ENCODE assay signal across 9 mouse cellular contexts in the genomic region with DNA sequence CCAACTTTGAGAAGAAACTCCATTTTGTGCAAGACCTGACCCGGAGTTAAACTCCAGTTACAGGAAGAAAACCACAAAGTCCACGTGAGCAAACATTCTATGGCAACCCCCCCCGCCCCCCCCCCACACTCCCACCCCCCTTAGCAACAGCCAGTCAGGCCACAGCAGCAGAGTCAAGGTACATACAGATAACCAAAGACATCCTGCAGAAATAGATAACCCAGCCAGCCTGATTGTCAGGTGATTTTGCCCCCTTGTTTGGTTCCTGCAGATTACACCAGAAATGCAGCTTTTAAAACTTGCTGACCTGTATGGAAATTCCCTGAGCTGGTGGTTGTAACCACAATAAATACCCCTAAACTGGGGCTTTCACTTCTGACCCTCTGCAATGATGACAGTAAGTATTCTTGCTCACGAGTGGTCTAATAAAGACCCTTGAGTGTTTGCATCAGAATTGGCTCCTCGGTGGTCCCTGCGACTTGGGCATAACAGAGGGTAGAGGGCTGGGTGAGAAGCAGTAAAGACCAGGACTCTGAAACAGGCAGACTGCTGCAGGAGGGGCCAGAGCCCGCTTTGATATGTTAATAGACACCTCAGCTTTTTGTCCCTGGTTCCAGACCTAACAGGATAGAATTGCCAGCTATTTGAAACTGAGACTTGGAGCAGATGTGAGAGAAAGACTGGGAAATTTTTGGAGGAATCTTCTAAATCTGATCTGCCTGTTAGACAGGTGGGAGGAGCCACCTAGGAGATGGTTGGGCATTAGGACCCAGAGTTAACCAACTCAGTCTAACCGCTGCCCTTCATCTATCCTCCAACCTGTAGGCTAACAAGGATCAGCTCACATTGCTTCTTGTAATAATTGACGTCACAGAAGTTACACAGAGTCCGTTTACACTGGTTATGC. TPM values are rescaled to one million over a fixed set of nuclear protein-coding genes. Genes with fewer than 3 reads are reported as not detected.
DNase-seq lines count a peak whose midpoint lies in the region; ATAC-seq and TF ChIP-seq lines count a peak whose summit lies in the region.
"Had no signal": no experiment of that assay in that cellular context is flagged by ENCODE, and none has a peak within 500 bp of the region (broad histone marks: within the 10 kb centered on the region; RNA-seq: fewer than 3 reads in every experiment).

No protein-coding gene starts in this region.

- 16% methylated on average over 10 of the region's 10 CpGs for WGBS in cerebellum, adult 2 months
- WGBS in forebrain, embryonic 13.5 days, result 9% methylated on average over 10 of the region's 10 CpGs
- 10% methylated on average over 10 of the region's 10 CpGs for WGBS in intestine, embryonic 16.5 days
- WGBS in lung, embryonic 16.5 days, result 12% methylated on average over 10 of the region's 10 CpGs

- no peak overlapping the region for H3K9ac ChIP-seq in forebrain, embryonic 13.5 days
- 0 out of 2 replicates have a peak overlapping the region, but pooled peaks have one; percentile 8 for H3K9ac ChIP-seq in intestine, embryonic 16.5 days (ENCODE audit: low read depth, low read length)
- H3K9ac ChIP-seq in lung, embryonic 16.5 days (ENCODE audit: low read length), result no peak overlapping the region

- no peak for TF ChIP-seq CTCF in cerebellum, adult 2 months (IDR thresholded peaks at IDR 0.05; ENCODE audit: borderline replicate concordance, insufficient read depth, low read depth, low read length)

- DNase-seq in cerebellum, adult 2 months, result peak in 1 of 2 experiments; percentile 8
- no peak for DNase-seq in cerebellum, adult 11-12 months
- DNase-seq in WW6 (ENCODE audit: low read depth, low spot score) (peak; percentile 47), MN1 (ENCODE audit: low spot score) (no peak)
- peak; percentile 12 for DNase-seq in spleen, adult 12 weeks (ENCODE audit: low spot score)

- H3K4me2 ChIP-seq in forebrain, embryonic 13.5 days, result peak overlapping the region; percentile 48
- H3K4me2 ChIP-seq in intestine, embryonic 16.5 days (ENCODE audit: low read depth, low read length), result peak overlapping the region; percentile 44
- peak overlapping the region; percentile 51 for H3K4me2 ChIP-seq in lung, embryonic 16.5 days (ENCODE audit: low read depth, low read length)

- H3K9me3 ChIP-seq in forebrain, embryonic 13.5 days (replicated peaks), result no peaks in the 10 kb centered on the region
- H3K9me3 ChIP-seq in intestine, embryonic 16.5 days (ENCODE audit: control insufficient read depth, low read length), result no peaks in the 10 kb centered on the region
- H3K9me3 ChIP-seq in lung, embryonic 16.5 days (ENCODE audit: control insufficient read depth, low read length), result no peaks in the 10 kb centered on the region

- no peak overlapping the region for H3K27ac ChIP-seq in cerebellum, adult 2 months (ENCODE audit: insufficient read depth, low read length)
- no peak overlapping the region for H3K27ac ChIP-seq in forebrain, embryonic 13.5 days
- peak overlapping the region; percentile 68 for H3K27ac ChIP-seq in intestine, embryonic 16.5 days (ENCODE audit: low read length)
- H3K27ac ChIP-seq in lung, embryonic 16.5 days (ENCODE audit: low read length), result no peak overlapping the region

- ATAC-seq in forebrain, embryonic 13.5 days, result peak; percentile 85
- ATAC-seq in intestine, embryonic 16.5 days, result peak; percentile 95
- peak; percentile 52 for ATAC-seq in lung, embryonic 16.5 days (ENCODE audit: low read depth)

- TF ChIP-seq POLR2A in cerebellum, adult 2 months (IDR thresholded peaks at IDR 0.05; ENCODE audit: borderline replicate concordance, insufficient read depth, low read length), result no peak

- no peaks in the 10 kb centered on the region for H3K27me3 ChIP-seq in cerebellum, adult 2 months (ENCODE audit: control insufficient read depth, insufficient read depth, low read length)
- H3K27me3 ChIP-seq in forebrain, embryonic 13.5 days, result no peaks in the 10 kb centered on the region
- no peaks in the 10 kb centered on the region for H3K27me3 ChIP-seq in intestine, embryonic 16.5 days (replicated peaks; ENCODE audit: control insufficient read depth, insufficient read depth, low read length)
- no peaks in the 10 kb centered on the region for H3K27me3 ChIP-seq in lung, embryonic 16.5 days (ENCODE audit: control insufficient read depth, insufficient read depth, low read depth, low read length)

- H3K36me3 ChIP-seq in forebrain, embryonic 13.5 days (ENCODE audit: poor library complexity, severe bottlenecking), result no peaks in the 10 kb centered on the region
- no peaks in the 10 kb centered on the region for H3K36me3 ChIP-seq in intestine, embryonic 16.5 days (ENCODE audit: control insufficient read depth, insufficient read depth, low read length)
- H3K36me3 ChIP-seq in lung, embryonic 16.5 days (ENCODE audit: control insufficient read depth, insufficient read depth, low read length), result no peaks in the 10 kb centered on the region

- H3K4me3 ChIP-seq in cerebellum, adult 2 months (replicated peaks; ENCODE audit: insufficient read depth, low read depth, low read length), result peak overlapping the region; percentile 44
- peak overlapping the region; percentile 2; the same call in 1 of the 2 replicates for H3K4me3 ChIP-seq in forebrain, embryonic 13.5 days
- no peak overlapping the region for H3K4me3 ChIP-seq in intestine, embryonic 16.5 days (ENCODE audit: low read length)
- H3K4me3 ChIP-seq in lung, embryonic 16.5 days (ENCODE audit: low read length), result peak overlapping the region; percentile 30; the same call in 1 of the 2 replicates
- H3K4me3 ChIP-seq: myocyte had no signal

- no peaks in the 10 kb centered on the region for H3K4me1 ChIP-seq in cerebellum, adult 2 months (ENCODE audit: control insufficient read depth, insufficient read depth, low read length)
- H3K4me1 ChIP-seq in forebrain, embryonic 13.5 days, result peaks cover 15% of the 10 kb centered on the region
- 0 out of 2 replicates have a peak, but pooled peaks cover 3% of the 10 kb centered on the region for H3K4me1 ChIP-seq in intestine, embryonic 16.5 days (ENCODE audit: control insufficient read depth, insufficient read depth, low read length)
- no peaks in the 10 kb centered on the region for H3K4me1 ChIP-seq in lung, embryonic 16.5 days (replicated peaks; ENCODE audit: control insufficient read depth, insufficient read depth, low read length)

RNA-seq across cellular contexts. Expression of a gene that starts 5.1 kb away (rescaled TPM):
- polyA plus RNA-seq in cerebellum, adult 2 months (2012; rRNA removed), result not detected in 2 replicates
- 0.14 and 0.25 TPM in 2 replicates for polyA plus RNA-seq in forebrain, embryonic 13.5 days (2015; fragmentation: Nextera tagmentation; extraction: Ambion mirVana)
- 0.26 and 0.32 TPM in 2 replicates for polyA plus RNA-seq in intestine, embryonic 16.5 days (2015; fragmentation: Nextera tagmentation; extraction: Ambion mirVana)
- 0.11 TPM in 1 of 2 replicates, not detected in the other for polyA plus RNA-seq in lung, embryonic 16.5 days (2015; fragmentation: Nextera tagmentation; extraction: Ambion mirVana)

RNA-seq across cellular contexts. Expression of a gene that starts 14.9 kb away (rescaled TPM):
- polyA plus RNA-seq in cerebellum, adult 2 months (2012; rRNA removed), result not detected in 2 replicates
- not detected in 2 replicates for polyA plus RNA-seq in forebrain, embryonic 13.5 days (2015; fragmentation: Nextera tagmentation; extraction: Ambion mirVana)
- 0.17 TPM in 1 of 2 replicates, not detected in the other for polyA plus RNA-seq in intestine, embryonic 16.5 days (2015; fragmentation: Nextera tagmentation; extraction: Ambion mirVana)
- not detected in 2 replicates for polyA plus RNA-seq in lung, embryonic 16.5 days (2015; fragmentation: Nextera tagmentation; extraction: Ambion mirVana)

RNA-seq across cellular contexts. Expression of a gene that starts 21.0 kb away (rescaled TPM):
- polyA plus RNA-seq in cerebellum, adult 2 months (2012; rRNA removed), result not detected in 2 replicates
- polyA plus RNA-seq in forebrain, embryonic 13.5 days (2015; fragmentation: Nextera tagmentation; extraction: Ambion mirVana), result not detected in 2 replicates
- polyA plus RNA-seq in intestine, embryonic 16.5 days (2015; fragmentation: Nextera tagmentation; extraction: Ambion mirVana), result 0.23 TPM in 1 of 2 replicates, not detected in the other
- not detected in 2 replicates for polyA plus RNA-seq in lung, embryonic 16.5 days (2015; fragmentation: Nextera tagmentation; extraction: Ambion mirVana)

RNA-seq across cellular contexts. Expression of a gene that starts 26.6 kb away (rescaled TPM):
- polyA plus RNA-seq in cerebellum, adult 2 months (2012; rRNA removed), result not detected in 2 replicates
- not detected in 2 replicates for polyA plus RNA-seq in forebrain, embryonic 13.5 days (2015; fragmentation: Nextera tagmentation; extraction: Ambion mirVana)
- polyA plus RNA-seq in intestine, embryonic 16.5 days (2015; fragmentation: Nextera tagmentation; extraction: Ambion mirVana), result 0.16 TPM in 1 of 2 replicates, not detected in the other
- not detected in 2 replicates for polyA plus RNA-seq in lung, embryonic 16.5 days (2015; fragmentation: Nextera tagmentation; extraction: Ambion mirVana)

RNA-seq across cellular contexts. Expression of a gene that starts 32.6 kb away (rescaled TPM):
- not detected in 2 replicates for polyA plus RNA-seq in cerebellum, adult 2 months (2012; rRNA removed)
- polyA plus RNA-seq in forebrain, embryonic 13.5 days (2015; fragmentation: Nextera tagmentation; extraction: Ambion mirVana), result not detected in 2 replicates
- polyA plus RNA-seq in intestine, embryonic 16.5 days (2015; fragmentation: Nextera tagmentation; extraction: Ambion mirVana), result not detected in 2 replicates
- polyA plus RNA-seq in lung, embryonic 16.5 days (2015; fragmentation: Nextera tagmentation; extraction: Ambion mirVana), result not detected in 2 replicates

Comparison
In these comparisons a context has a peak if more than half of its experiments do, and no peak if none do; other contexts are left out.
1. DNase-seq: peak in WW6 (single experiment) and spleen, adult 12 weeks (single experiment); none in cerebellum, adult 11-12 months (single experiment) and MN1 (single experiment).
2. Peak in every context shown above with its lines, with median percentiles within 50 percentile points of each other: ATAC-seq and H3K4me2 ChIP-seq.